Mouse (Mus musculus) heart, embryonic 13.5 days (tissue): ENCODE measurements around the gene Nat8f1. TPM values are rescaled to one million over a fixed set of nuclear protein-coding genes. Genes with fewer than 3 reads are reported as not detected.
"Not testable (repeated sequence)": the region's sequence is repeated elsewhere in the genome, so short reads cannot be mapped to it uniquely, and the experiment has no call there.

ENCODE experiments used
- ATAC-seq: fragments of 200-750 bp; cut with Nextera tagmentation; 2 replicates; pipeline ENCODE4 v1.8.0; 2017; ENCODE audit warnings: moderate TSS enrichment; ENCODE audit not compliant: insufficient number of reproducible peaks, low FRiP score, low TSS enrichment; ENCODE audit errors: extremely low read depth
- H3K27ac ChIP-seq: fragments of 300-500 bp; sonication (generic); replicated peaks from 2 replicates; pipeline ENCODE4 v1.5.1; 2015; ENCODE audit warnings: moderate library complexity, mild to moderate bottlenecking, inconsistent platforms
- H3K27me3 ChIP-seq: fragments of 300-500 bp; sonication (generic); replicated peaks from 2 replicates; pipeline ENCODE4 v1.6.1; 2015; ENCODE audit warnings: mild to moderate bottlenecking, inconsistent platforms
- H3K36me3 ChIP-seq: fragments of 300-500 bp; sonication (generic); 2 replicates; pipeline ENCODE4 v1.6.1; 2015; ENCODE audit warnings: mild to moderate bottlenecking, inconsistent platforms
- H3K4me1 ChIP-seq: fragments of 300-500 bp; sonication (generic); 2 replicates; pipeline ENCODE4 v1.6.1; 2015; ENCODE audit warnings: inconsistent platforms
- H3K4me2 ChIP-seq: fragments of 300-500 bp; sonication (generic); 2 replicates; pipeline ENCODE4 v1.6.1; 2015; ENCODE audit warnings: inconsistent platforms, mild to moderate bottlenecking, moderate library complexity
- H3K4me3 ChIP-seq: fragments of 300-500 bp; sonication (generic); 2 replicates; pipeline ENCODE4 v1.5.1; 2015; ENCODE audit warnings: moderate library complexity, mild to moderate bottlenecking, inconsistent platforms
- H3K9ac ChIP-seq: fragments of 300-500 bp; sonication (generic); 2 replicates; pipeline ENCODE4 v1.6.1; 2015; ENCODE audit warnings: inconsistent platforms, mild to moderate bottlenecking, moderate library complexity
- H3K9me3 ChIP-seq: fragments of 300-500 bp; sonication (generic); 2 replicates; pipeline ENCODE4 v1.6.1; 2016; ENCODE audit warnings: inconsistent platforms
- WGBS: fragments of 180-500 bp; shearing (Covaris S2); methylation state at CpG from one replicate; pipeline ENCODE4 v1.1.7; 2015; ENCODE audit warnings: mixed read lengths; 5-methylcytosine and 5-hydroxymethylcytosine counted together
- polyA plus RNA-seq: library from polyadenylated mRNA; unstranded; fragments of >200 nt; fragmentation: Nextera tagmentation; extraction: Ambion mirVana; gene quantifications from 2 replicates; pipeline ENCODE4 v1.2.1, GENCODE M21; 2015

Gene Nat8f1
- polyA plus RNA-seq, 1 experiment from 2014 or later = 3.8 TPM

GRCm38 (mm10) chr6:85864900-85865639 lies 50.4 kb downstream of the Nat8f1 start:
- H3K9ac ChIP-seq, H3K4me1 ChIP-seq, H3K9me3 ChIP-seq, H3K4me2 ChIP-seq, H3K27ac ChIP-seq, H3K27me3 ChIP-seq, H3K4me3 ChIP-seq, H3K36me3 ChIP-seq, ATAC-seq: not testable (repeated sequence)
- 65% methylated on average over 5 of the region's 7 CpGs for WGBS

- WGBS = 81% methylated on average over 2 of the region's 2 CpGs
- no peak for ATAC-seq
- no peak overlapping the region for H3K4me2 ChIP-seq
- no peak overlapping the region for H3K27ac ChIP-seq
- no peaks in the 10 kb centered on the region for H3K4me1 ChIP-seq
- H3K9me3 ChIP-seq = no peaks in the 10 kb centered on the region
- no peaks in the 10 kb centered on the region for H3K27me3 ChIP-seq
- no peak overlapping the region for H3K9ac ChIP-seq
- no peaks in the 10 kb centered on the region for H3K36me3 ChIP-seq
- no peak overlapping the region for H3K4me3 ChIP-seq
These were observed 51.6 kb downstream of the Nat8f1 start for GRCm38 (mm10) chr6:85863840-85864239.

GRCm38 (mm10) chr6:85863136-85863535 lies 52.4 kb downstream of the Nat8f1 start:
- Histone ChIP-seq H3K27ac (no peak overlapping the region), H3K4me1 (no peaks in the 10 kb centered on the region), H3K9me3 (no peaks in the 10 kb centered on the region), H3K36me3 (no peaks in the 10 kb centered on the region), H3K9ac (no peak overlapping the region), H3K4me3 (no peak overlapping the region), H3K4me2 (no peak overlapping the region), H3K27me3 (0 out of 2 replicates have a peak, but pooled peaks cover 3% of the 10 kb centered on the region)
- ATAC-seq = no peak
- WGBS = 77% methylated on average over 2 of the region's 2 CpGs

- H3K9ac ChIP-seq = no peak overlapping the region
- H3K4me2 ChIP-seq = no peak overlapping the region
- H3K9me3 ChIP-seq = no peaks in the 10 kb centered on the region
- 0 out of 2 replicates have a peak, but pooled peaks cover 4% of the 10 kb centered on the region for H3K27me3 ChIP-seq
- no peak overlapping the region for H3K27ac ChIP-seq
- no peak overlapping the region for H3K4me3 ChIP-seq
- no peaks in the 10 kb centered on the region for H3K36me3 ChIP-seq
- no peak for ATAC-seq
- 58% methylated on average over 3 of the region's 3 CpGs for WGBS
- H3K4me1 ChIP-seq = no peaks in the 10 kb centered on the region
These were observed 52.9 kb downstream of the Nat8f1 start for GRCm38 (mm10) chr6:85862565-85862964.

- Histone ChIP-seq H3K27me3 (0 out of 2 replicates have a peak, but pooled peaks cover 4% of the 10 kb centered on the region), H3K9ac (no peak overlapping the region), H3K36me3 (no peaks in the 10 kb centered on the region), H3K27ac (no peak overlapping the region), H3K4me1 (no peaks in the 10 kb centered on the region), H3K9me3 (no peaks in the 10 kb centered on the region), H3K4me2 (no peak overlapping the region), H3K4me3 (no peak overlapping the region)
- no peak for ATAC-seq
- whole genome bisulfite sequencing = 75% methylated on average over 3 of the region's 3 CpGs
These were observed 54.2 kb downstream of the Nat8f1 start for GRCm38 (mm10) chr6:85861247-85861646.

Other genes starting within 250 kb of the Nat8f1 start
- gene Nat8f7, start 202.5 kb downstream of the Nat8f1 start, polyA plus RNA-seq = not detected in 2 replicates
- 0.12 TPM in 1 of 2 replicates, not detected in the other for gene Nat8f3, start 149.9 kb downstream of the Nat8f1 start, polyA plus RNA-seq
- 0.09 TPM in 1 of 2 replicates, not detected in the other for gene Nat8f6, start 94.7 kb downstream of the Nat8f1 start, polyA plus RNA-seq
- not detected in 2 replicates for gene Nat8f5, start 94.7 kb downstream of the Nat8f1 start, polyA plus RNA-seq
- not detected in 2 replicates for gene Nat8, start 83.6 kb downstream of the Nat8f1 start, polyA plus RNA-seq
- gene Nat8f2, start 46.5 kb downstream of the Nat8f1 start, polyA plus RNA-seq = not detected in 2 replicates
- gene Nat8f4, start 10.8 kb downstream of the Nat8f1 start, polyA plus RNA-seq = 2.2 TPM in 2 replicates
- gene Tprkb, start 3.8 kb downstream of the Nat8f1 start, polyA plus RNA-seq = 19.7 and 24.2 TPM in 2 replicates
- gene Dusp11, start 46.0 kb upstream of the Nat8f1 start, polyA plus RNA-seq = 34.1 and 36.7 TPM in 2 replicates
- not detected in 2 replicates for gene Figla, start 100.5 kb upstream of the Nat8f1 start, polyA plus RNA-seq
- gene Add2, start 113.0 kb upstream of the Nat8f1 start, polyA plus RNA-seq = 6.4 and 6.5 TPM in 2 replicates